Mouse (Mus musculus) ES-E14 (cell line): Measurements from ENCODE around the gene Ly6g6c.

Experiments
- CHD2 ChIP-seq: IDR thresholded peaks from 2 replicates; pipeline ENCODE4 v1.6.1; 2014; ENCODE audit warnings: mild to moderate bottlenecking, low read depth, low read length, inconsistent platforms
- HCFC1 ChIP-seq: IDR thresholded peaks from 2 replicates; pipeline ENCODE4 v1.6.1; 2012; ENCODE audit warnings: low read length, inconsistent platforms, borderline replicate concordance; ENCODE audit not compliant: insufficient read depth
- MAFK ChIP-seq: IDR thresholded peaks from 2 replicates; pipeline ENCODE4 v1.6.1; 2014; ENCODE audit warnings: mild to moderate bottlenecking, low read depth, low read length, inconsistent platforms; ENCODE audit not compliant: insufficient read depth

DNA sequence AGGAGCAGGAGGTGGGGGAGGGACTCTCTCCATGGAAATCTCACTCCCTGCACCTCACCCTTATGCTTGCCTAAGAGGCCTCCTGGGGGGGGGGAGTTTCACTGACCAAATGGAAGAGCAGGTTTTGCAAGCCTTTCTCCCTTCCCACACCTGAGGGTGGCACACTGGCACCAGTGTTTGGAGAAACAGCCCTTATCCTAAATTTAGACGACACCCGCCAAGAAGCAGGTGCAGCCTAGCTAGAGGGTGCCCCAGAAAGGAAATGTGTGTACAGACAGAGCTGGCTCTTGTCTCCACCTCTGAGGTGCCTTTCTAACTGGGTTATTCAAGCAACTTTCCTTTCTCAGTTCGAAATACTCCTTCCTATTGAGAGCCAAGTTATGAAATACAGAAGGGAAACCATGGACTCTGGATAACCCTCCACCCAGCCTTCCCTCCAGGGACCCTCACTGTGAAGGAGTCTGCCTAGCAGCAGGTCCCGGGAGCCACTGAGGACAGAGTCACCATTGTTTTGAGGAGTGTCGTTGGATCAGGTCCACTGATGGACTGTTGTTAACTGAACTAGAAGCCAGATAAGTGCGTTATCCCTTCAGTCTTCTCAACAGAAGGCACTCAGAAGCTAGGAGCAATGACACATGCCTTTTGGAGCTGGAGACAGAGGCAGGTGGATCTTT, 5.5 kb downstream of the Ly6g6c start:
- TF ChIP-seq CHD2 (no peak), HCFC1 (no peak), MAFK (no peak)
